Mouse (Mus musculus) midbrain, postnatal 0 days (tissue): ENCODE results near the gene Tmem63c. TPM values are rescaled to one million over a fixed set of nuclear protein-coding genes. Genes with fewer than 3 reads are reported as not detected.

ENCODE experiments used
- ATAC-seq: fragments of 200-750 bp; cut with Nextera tagmentation; 2 replicates; pipeline ENCODE4 v1.8.0; 2017; ENCODE audit warnings: moderate number of reproducible peaks, mild to moderate bottlenecking, moderate TSS enrichment, moderate library complexity; ENCODE audit not compliant: low FRiP score
- DNase-seq: peaks from one replicate; pipeline ENCODE4 v3.0.0-alpha.2; 2015; ENCODE audit warnings: low spot score
- H3K27ac ChIP-seq: fragments of 300-500 bp; sonication (generic); 2 replicates; pipeline ENCODE4 v1.5.1; 2014; ENCODE audit warnings: low read depth, mild to moderate bottlenecking, low read length, mixed read lengths
- H3K27me3 ChIP-seq: fragments of 300-500 bp; sonication (generic); 2 replicates; pipeline ENCODE4 v1.6.1; 2014; ENCODE audit warnings: low read length, control low read depth, mixed read lengths; ENCODE audit not compliant: insufficient read depth
- H3K36me3 ChIP-seq: fragments of 300-500 bp; sonication (generic); 2 replicates; pipeline ENCODE4 v1.6.1; 2014; ENCODE audit warnings: low read length, control low read depth, mixed read lengths; ENCODE audit not compliant: insufficient read depth
- H3K4me1 ChIP-seq: fragments of 300-500 bp; sonication (generic); 2 replicates; pipeline ENCODE4 v1.6.1; 2014; ENCODE audit warnings: mild to moderate bottlenecking, control low read depth, antibody characterized with exemption, low read length, mixed read lengths; ENCODE audit not compliant: insufficient read depth
- H3K4me2 ChIP-seq: fragments of 300-500 bp; sonication (generic); 2 replicates; pipeline ENCODE4 v1.6.1; 2014; ENCODE audit warnings: low read depth, mild to moderate bottlenecking, low read length, mixed read lengths; ENCODE audit not compliant: poor library complexity, severe bottlenecking
- H3K4me3 ChIP-seq: fragments of 300-500 bp; sonication (generic); 2 replicates; pipeline ENCODE4 v1.5.1; 2014; ENCODE audit warnings: low read depth, mild to moderate bottlenecking, low read length, moderate library complexity
- H3K9ac ChIP-seq: fragments of 300-500 bp; sonication (generic); replicated peaks from 2 replicates; pipeline ENCODE4 v1.6.1; 2014; ENCODE audit warnings: mild to moderate bottlenecking, low read length, moderate library complexity, mixed read lengths; ENCODE audit not compliant: poor library complexity, severe bottlenecking
- H3K9me3 ChIP-seq: fragments of 300-500 bp; sonication (generic); 2 replicates; pipeline ENCODE4 v1.6.1; 2016; ENCODE audit warnings: low read length, control low read depth
- CTCF ChIP-seq: IDR thresholded peaks from 2 replicates; pipeline ENCODE4 v1.5.1; 2016; ENCODE audit warnings: antibody characterized with exemption, mild to moderate bottlenecking
- WGBS: fragments of 180-500 bp; shearing (Covaris S2); extraction: QIAGEN DNeasy Blood & Tissue Kit; methylation state at CpG from one replicate; pipeline ENCODE4 v1.1.7; 2014; 5-methylcytosine and 5-hydroxymethylcytosine counted together
- polyA plus RNA-seq: library from polyadenylated mRNA; unstranded; fragments of >200 nt; fragmentation: Nextera tagmentation; extraction: Ambion mirVana; gene quantifications from 2 replicates; pipeline ENCODE4 v1.2.1, GENCODE M21; 2015
- total RNA-seq: library from RNA; depleted of rRNA; stranded (reverse); fragments of >200 nt; gene quantifications from 2 replicates; pipeline ENCODE4 v1.2.3, GENCODE M21; 2014

Tmem63c gene
- total and polyA plus RNA-seq, 2 experiments from 2014 or later: 10.7 to 30.1 TPM

DNA sequence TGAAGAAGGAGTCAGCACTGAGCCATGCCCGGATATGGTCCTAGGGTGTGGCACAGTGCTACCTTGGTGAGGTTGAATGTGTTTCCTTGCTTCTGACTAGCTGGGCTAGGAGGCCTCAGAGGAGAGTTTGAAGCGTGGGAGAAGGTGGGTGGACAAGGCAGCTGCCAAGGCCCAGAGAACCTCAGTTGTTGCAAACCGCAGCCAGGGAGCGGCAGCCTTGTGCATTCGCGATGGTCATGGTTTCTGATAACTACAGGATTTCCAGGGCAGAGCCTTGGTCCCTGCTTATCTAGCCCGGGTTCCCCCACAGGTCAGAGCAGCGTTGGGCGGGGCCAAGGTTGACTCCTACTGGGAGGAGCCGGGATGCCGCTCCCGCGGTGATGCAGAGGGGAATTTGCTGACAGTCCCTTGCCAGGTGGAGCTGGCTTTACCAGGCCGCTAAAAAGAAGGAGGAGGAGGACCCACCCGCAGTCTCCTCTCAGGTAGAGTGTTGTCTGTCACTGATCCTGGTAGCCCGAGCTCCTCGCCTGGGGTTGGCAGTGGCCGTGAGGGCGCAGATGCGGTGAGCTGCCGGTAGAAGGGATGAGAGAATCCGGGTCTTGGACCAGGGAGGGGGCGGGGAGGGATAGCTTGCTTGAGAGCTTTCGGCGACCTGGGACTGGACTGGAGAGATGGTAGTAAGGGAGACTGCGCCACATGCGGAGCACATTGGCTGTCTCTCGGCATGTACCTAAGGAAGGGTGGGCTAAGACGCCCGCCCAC, 5.2 kb downstream of the Tmem63c start:
- peak overlapping the region; percentile 84 for H3K27ac ChIP-seq
- peak overlapping the region; percentile 78 for H3K4me2 ChIP-seq

GRCm38 (mm10) chr12:87026871-87027240, 5.7 kb downstream of the Tmem63c start:
- ATAC-seq: peak; percentile 53
- WGBS: 7% methylated on average over 8 of the region's 8 CpGs

More for the DNA sequence above, 5.2 kb downstream of the Tmem63c start:
- H3K4me3 ChIP-seq: peak overlapping the region; percentile 63
- no peaks in the 10 kb centered on the region for H3K36me3 ChIP-seq
- H3K9ac ChIP-seq: peak overlapping the region; percentile 74
- H3K9me3 ChIP-seq: no peaks in the 10 kb centered on the region
- DNase-seq (peak; percentile 77), ATAC-seq (peak; percentile 81)
- H3K4me1 ChIP-seq: peaks cover 9% of the 10 kb centered on the region; the same call in 1 of the 2 replicates
- WGBS: 4% methylated on average over 30 of the region's 30 CpGs
- TF ChIP-seq CTCF: peak; percentile 60
- no peaks in the 10 kb centered on the region for H3K27me3 ChIP-seq

GRCm38 (mm10) chr12:87027391-87027790, 6.3 kb downstream of the Tmem63c start:
- no peak overlapping the region for H3K27ac ChIP-seq

More at GRCm38 (mm10) chr12:87026871-87027240, 5.7 kb downstream of the Tmem63c start:
- no peaks in the 10 kb centered on the region for H3K9me3 ChIP-seq
- TF ChIP-seq CTCF: no peak
- peak overlapping the region; percentile 84 for H3K27ac ChIP-seq
- H3K36me3 ChIP-seq: no peaks in the 10 kb centered on the region
- no peaks in the 10 kb centered on the region for H3K27me3 ChIP-seq
- peak overlapping the region; percentile 74 for H3K9ac ChIP-seq
- no peak for DNase-seq
- peaks cover 9% of the 10 kb centered on the region; the same call in 1 of the 2 replicates for H3K4me1 ChIP-seq
- H3K4me2 ChIP-seq: peak overlapping the region; percentile 78
- H3K4me3 ChIP-seq: peak overlapping the region; percentile 63

DNA sequence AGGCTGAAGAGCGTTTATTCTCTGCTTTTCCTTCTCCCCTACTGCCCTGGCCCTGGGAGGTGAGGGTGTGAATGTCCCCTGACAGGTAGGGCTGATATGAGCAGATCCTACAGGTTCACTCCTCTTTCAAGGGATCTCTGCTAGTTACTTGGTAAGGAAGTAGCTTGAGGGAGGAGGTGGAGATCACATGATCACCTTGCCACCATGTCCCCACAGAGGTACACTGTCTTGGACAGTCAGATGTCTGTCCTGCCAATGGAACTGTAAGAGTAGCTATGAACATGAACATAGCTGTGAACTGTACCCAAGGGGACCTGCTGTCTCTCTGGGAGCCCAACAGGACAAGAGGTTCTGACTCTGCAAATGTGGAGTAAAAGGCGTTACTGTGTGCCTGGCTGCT, 6.9 kb downstream of the Tmem63c start:
- no peak for TF ChIP-seq CTCF
- ATAC-seq (no peak), DNase-seq (no peak)
- 61% methylated on average over 2 of the region's 2 CpGs for WGBS
- Histone ChIP-seq H3K4me2 (peak overlapping the region; percentile 78), H3K36me3 (no peaks in the 10 kb centered on the region), H3K4me3 (peak overlapping the region; percentile 63; the same call in 1 of the 2 replicates), H3K4me1 (peaks cover 9% of the 10 kb centered on the region; the same call in 1 of the 2 replicates), H3K27ac (no peak overlapping the region), H3K9me3 (no peaks in the 10 kb centered on the region), H3K9ac (no peak overlapping the region), H3K27me3 (no peaks in the 10 kb centered on the region)

More at GRCm38 (mm10) chr12:87027391-87027790, 6.3 kb downstream of the Tmem63c start:
- Histone ChIP-seq H3K36me3 (no peaks in the 10 kb centered on the region), H3K9ac (peak overlapping the region; percentile 74; the same call in 1 of the 2 replicates), H3K4me3 (peak overlapping the region; percentile 63), H3K4me1 (peaks cover 9% of the 10 kb centered on the region; the same call in 1 of the 2 replicates), H3K27me3 (no peaks in the 10 kb centered on the region), H3K4me2 (peak overlapping the region; percentile 78), H3K9me3 (no peaks in the 10 kb centered on the region)
- WGBS: 49% methylated on average over 5 of the region's 5 CpGs
- DNase-seq (no peak), ATAC-seq (peak; percentile 17; the same call in 1 of the 2 replicates)
- no peak for TF ChIP-seq CTCF

DNA sequence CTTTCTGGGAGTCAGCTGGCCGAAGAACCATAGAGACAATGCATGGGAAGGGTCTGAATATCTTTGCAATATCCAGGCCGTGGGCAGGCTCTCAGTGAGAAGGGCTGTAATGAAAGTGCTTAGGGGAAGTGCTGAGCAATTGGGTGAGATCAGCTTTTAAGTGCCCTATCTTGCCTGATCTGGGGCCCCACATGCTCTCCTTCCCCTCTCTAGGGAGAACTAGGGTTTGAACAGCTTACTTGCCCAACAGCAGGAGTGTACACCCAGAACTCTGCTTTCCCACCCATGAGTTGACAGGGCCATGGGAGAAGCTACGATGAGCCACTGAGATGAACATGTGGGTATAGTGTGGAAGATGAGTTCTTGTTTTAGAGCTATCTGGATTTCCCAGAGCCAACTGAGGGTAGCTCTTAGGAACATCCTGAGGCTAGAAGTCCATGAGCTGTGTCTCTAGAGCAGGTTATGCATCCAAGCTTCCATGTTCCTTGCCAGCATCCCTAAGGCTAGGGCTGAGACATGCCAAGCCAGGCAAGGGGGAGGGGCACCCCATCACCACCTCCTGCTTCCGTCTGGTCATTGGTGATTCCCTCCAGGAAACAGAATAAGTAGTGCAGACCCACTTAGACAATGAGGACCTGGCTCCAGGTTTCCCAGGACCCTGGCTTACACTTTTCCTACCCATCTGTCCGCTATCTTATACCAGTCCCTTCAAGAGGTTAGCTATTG, 8.3 kb downstream of the Tmem63c start:
- no peaks in the 10 kb centered on the region for H3K27me3 ChIP-seq
- H3K4me3 ChIP-seq: no peak overlapping the region
- WGBS: 66% methylated on average over 5 of the region's 5 CpGs
- no peaks in the 10 kb centered on the region for H3K9me3 ChIP-seq
- ATAC-seq (no peak), DNase-seq (no peak)
- H3K4me2 ChIP-seq: no peak overlapping the region
- H3K4me1 ChIP-seq: peaks cover 9% of the 10 kb centered on the region; the same call in 1 of the 2 replicates
- H3K9ac ChIP-seq: no peak overlapping the region
- H3K27ac ChIP-seq: no peak overlapping the region
- TF ChIP-seq CTCF: no peak
- H3K36me3 ChIP-seq: no peaks in the 10 kb centered on the region
